In the genomic region with DNA sequence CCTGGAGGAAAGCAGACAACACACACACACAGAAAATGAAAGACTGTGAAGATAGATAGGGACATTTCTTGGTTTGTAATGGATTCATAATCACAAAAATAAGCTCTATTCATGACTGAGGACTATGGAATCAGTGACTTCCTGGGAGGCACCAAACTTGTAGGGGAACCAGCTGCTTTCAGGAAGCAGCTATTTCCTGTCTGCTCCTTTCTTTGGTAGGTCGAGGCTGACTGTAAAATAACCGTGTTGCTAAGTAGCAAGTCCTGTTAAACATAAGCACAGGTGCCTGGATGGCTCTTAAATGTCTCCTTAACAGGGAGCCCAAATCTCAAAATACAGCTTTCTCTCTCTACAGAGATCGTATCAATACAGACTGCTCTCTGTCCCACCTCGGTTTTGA, we compare ENCODE assay signal across 24 mouse cellular contexts. TPM values are rescaled to one million over a fixed set of nuclear protein-coding genes. Genes with fewer than 3 reads are reported as not detected.
DNase-seq lines count a peak whose midpoint lies in the region; ATAC-seq and TF ChIP-seq lines count a peak whose summit lies in the region.
"Had no signal": no experiment of that assay in that cellular context is flagged by ENCODE, and none has a peak within 500 bp of the region (broad histone marks: within the 10 kb centered on the region; RNA-seq: fewer than 3 reads in every experiment).

No protein-coding gene starts in this region.

- no peak for ATAC-seq in forebrain, embryonic 12.5 days (ENCODE audit: low FRiP score)
- ATAC-seq in forebrain, embryonic 11.5 days (replicated peaks; ENCODE audit: low FRiP score) = no peak
- no peak for ATAC-seq in midbrain, embryonic 14.5 days (ENCODE audit: low FRiP score, low TSS enrichment)
- ATAC-seq in midbrain, embryonic 16.5 days = no peak
- no peak for ATAC-seq in frontal cortex, adult (ENCODE audit: low TSS enrichment)
- ATAC-seq: hindbrain, embryonic 16.5 days; liver, postnatal 0 days had no signal

- peaks cover 45% of the 10 kb centered on the region for H3K4me1 ChIP-seq in forebrain, embryonic 12.5 days
- H3K4me1 ChIP-seq in forebrain, embryonic 11.5 days (replicated peaks; ENCODE audit: control insufficient read depth, insufficient read depth, low read length) = peaks cover 19% of the 10 kb centered on the region; the same call in 1 of the 2 replicates
- peaks cover 50% of the 10 kb centered on the region for H3K4me1 ChIP-seq in midbrain, embryonic 10.5 days
- H3K4me1 ChIP-seq in midbrain, embryonic 14.5 days (ENCODE audit: control insufficient read depth, insufficient read depth, low read length) = peaks cover 3% of the 10 kb centered on the region; the same call in 1 of the 2 replicates
- H3K4me1 ChIP-seq in CH12.LX (ENCODE audit: control insufficient read depth in 1 of 2, insufficient read depth in 2 of 2) = peaks cover 3 to 20% of the 10 kb centered on the region in 2 experiments
- H3K4me1 ChIP-seq in midbrain, embryonic 16.5 days (ENCODE audit: control insufficient read depth, insufficient read depth, low read length) = peaks cover 3% of the 10 kb centered on the region; the same call in 1 of the 2 replicates

- peaks cover 4% of the 10 kb centered on the region for H3K79me2 ChIP-seq in CH12.LX (replicated peaks; ENCODE audit: control insufficient read depth, extremely low read depth, insufficient read depth, poor library complexity, severe bottlenecking)

- no peaks in the 10 kb centered on the region for H3K9me3 ChIP-seq in forebrain, embryonic 12.5 days
- H3K9me3 ChIP-seq in forebrain, embryonic 11.5 days (ENCODE audit: control insufficient read depth, low read length) = no peaks in the 10 kb centered on the region
- H3K9me3 ChIP-seq in midbrain, embryonic 10.5 days (replicated peaks) = no peaks in the 10 kb centered on the region
- H3K9me3 ChIP-seq in midbrain, embryonic 14.5 days (ENCODE audit: control insufficient read depth, low read length) = no peaks in the 10 kb centered on the region
- H3K9me3 ChIP-seq in CH12.LX (replicated peaks; ENCODE audit: low read length) = no peaks in the 10 kb centered on the region
- H3K9me3 ChIP-seq in midbrain, embryonic 16.5 days (replicated peaks; ENCODE audit: control insufficient read depth, low read length, poor library complexity, severe bottlenecking) = no peaks in the 10 kb centered on the region
- H3K9me3 ChIP-seq: G1E; heart, embryonic 15.5 days; kidney, embryonic 15.5 days; midbrain, embryonic 12.5 days; neural tube, embryonic 13.5 days; stomach, embryonic 15.5 days had no signal

- H3K9ac ChIP-seq in forebrain, embryonic 12.5 days = no peak overlapping the region
- no peak overlapping the region for H3K9ac ChIP-seq in forebrain, embryonic 11.5 days (ENCODE audit: low read length)
- H3K9ac ChIP-seq in midbrain, embryonic 14.5 days (replicated peaks; ENCODE audit: low read length) = no peak overlapping the region
- H3K9ac ChIP-seq in CH12.LX (ENCODE audit: insufficient read depth, low read depth) = no peak overlapping the region
- H3K9ac ChIP-seq in midbrain, embryonic 16.5 days (ENCODE audit: low read depth, low read length) = no peak overlapping the region
- H3K9ac ChIP-seq: heart, embryonic 15.5 days; kidney, embryonic 15.5 days; liver, postnatal 0 days; midbrain, embryonic 12.5 days; neural tube, embryonic 13.5 days; stomach, embryonic 15.5 days had no signal

- no peak for TF ChIP-seq POLR2A in CH12.LX (IDR thresholded peaks at IDR 0.05; ENCODE audit: low read depth, low read length)

- no peak for TF ChIP-seq EP300 in CH12.LX (IDR thresholded peaks at IDR 0.05; ENCODE audit: low read length)

- in situ Hi-C loops in CH12.LX (cut with MboI; ENCODE audit: low pct_ligation_motif_present, low pct_unique_long_range_greater_than_20kb, low sequenced_read_pairs) = no loop called here

- no peaks in the 10 kb centered on the region for H3K27me3 ChIP-seq in forebrain, embryonic 12.5 days
- no peaks in the 10 kb centered on the region for H3K27me3 ChIP-seq in forebrain, embryonic 11.5 days (ENCODE audit: control insufficient read depth, insufficient read depth, low read length)
- H3K27me3 ChIP-seq in midbrain, embryonic 10.5 days (ENCODE audit: low read depth, poor library complexity, severe bottlenecking) = no peaks in the 10 kb centered on the region
- H3K27me3 ChIP-seq in midbrain, embryonic 14.5 days (ENCODE audit: control insufficient read depth, insufficient read depth, low read length) = no peaks in the 10 kb centered on the region
- no peaks in the 10 kb centered on the region for H3K27me3 ChIP-seq in CH12.LX (replicated peaks)
- no peaks in the 10 kb centered on the region for H3K27me3 ChIP-seq in midbrain, embryonic 16.5 days (ENCODE audit: control insufficient read depth, insufficient read depth, low read depth, low read length)
- H3K27me3 ChIP-seq: heart, embryonic 15.5 days; kidney, embryonic 15.5 days; midbrain, embryonic 12.5 days; neural tube, embryonic 13.5 days; stomach, embryonic 15.5 days had no signal

- no peak for DNase-seq in forebrain, embryonic 11.5 days (ENCODE audit: low spot score)
- DNase-seq in midbrain, embryonic 10.5 days (ENCODE audit: low spot score) = no peak
- no peak for DNase-seq in midbrain, embryonic 14.5 days
- no peak for DNase-seq in CH12.LX (ENCODE audit: extremely low read depth)
- DNase-seq in kidney, adult 11 months = no peak
- DNase-seq: adrenal gland, adult 8-10 months; cerebellum, adult 9-10 months; embryo, embryonic 11 days; liver, postnatal 0 days; right cerebral cortex, adult 18-20 months; spleen, adult 18-20 months had no signal

- H3K4me3 ChIP-seq in forebrain, embryonic 12.5 days (replicated peaks) = no peak overlapping the region
- no peak overlapping the region for H3K4me3 ChIP-seq in forebrain, embryonic 11.5 days (ENCODE audit: low read depth, low read length)
- H3K4me3 ChIP-seq in midbrain, embryonic 10.5 days = no peak overlapping the region
- H3K4me3 ChIP-seq in midbrain, embryonic 14.5 days (replicated peaks; ENCODE audit: low read depth, low read length) = no peak overlapping the region
- H3K4me3 ChIP-seq in CH12.LX (replicated peaks in 1 of 3; ENCODE audit: low read depth in 2 of 3, low read length in 2 of 3, poor library complexity in 1 of 3) = no peak overlapping the region
- no peak overlapping the region for H3K4me3 ChIP-seq in midbrain, embryonic 16.5 days (ENCODE audit: low read depth, low read length)
- H3K4me3 ChIP-seq: heart, embryonic 15.5 days; kidney, embryonic 15.5 days; midbrain, embryonic 12.5 days; neural tube, embryonic 13.5 days; stomach, embryonic 15.5 days had no signal

- 85% methylated on average over 4 of the region's 4 CpGs for WGBS in forebrain, embryonic 12.5 days
- WGBS in forebrain, embryonic 11.5 days = 89% methylated on average over 4 of the region's 4 CpGs
- 86% methylated on average over 4 of the region's 4 CpGs for WGBS in midbrain, embryonic 10.5 days
- 88% methylated on average over 4 of the region's 4 CpGs for WGBS in midbrain, embryonic 14.5 days
- 84% methylated on average over 4 of the region's 4 CpGs for WGBS in midbrain, embryonic 16.5 days

- H3K36me3 ChIP-seq in forebrain, embryonic 12.5 days (replicated peaks) = peaks cover 30% of the 10 kb centered on the region
- no peaks in the 10 kb centered on the region for H3K36me3 ChIP-seq in forebrain, embryonic 11.5 days (ENCODE audit: control insufficient read depth, insufficient read depth, low read length)
- peaks cover 21% of the 10 kb centered on the region; the same call in 1 of the 2 replicates for H3K36me3 ChIP-seq in midbrain, embryonic 10.5 days
- peaks cover 31% of the 10 kb centered on the region for H3K36me3 ChIP-seq in midbrain, embryonic 14.5 days (ENCODE audit: control insufficient read depth, insufficient read depth, low read length)
- peaks cover 64 to 89% of the 10 kb centered on the region in 2 experiments for H3K36me3 ChIP-seq in CH12.LX (replicated peaks in 1 of 2; ENCODE audit: control insufficient read depth in 1 of 2, insufficient read depth in 1 of 2, low read length in 1 of 2)
- H3K36me3 ChIP-seq in midbrain, embryonic 16.5 days (ENCODE audit: control insufficient read depth, insufficient read depth, low read length) = no peaks in the 10 kb centered on the region
- H3K36me3 ChIP-seq: G1E; heart, embryonic 15.5 days; stomach, embryonic 15.5 days had no signal

- no peak for TF ChIP-seq CTCF in CH12.LX (conservative IDR thresholded peaks at IDR 0.05 in 1 of 2, IDR thresholded peaks at IDR 0.05 in 1 of 2; ENCODE audit: low read depth in 2 of 2, low read length in 2 of 2)

- H3K4me2 ChIP-seq in forebrain, embryonic 12.5 days = no peak overlapping the region
- H3K4me2 ChIP-seq in forebrain, embryonic 11.5 days (ENCODE audit: low read depth, low read length, severe bottlenecking) = no peak overlapping the region
- H3K4me2 ChIP-seq in midbrain, embryonic 14.5 days (ENCODE audit: low read length) = no peak overlapping the region
- H3K4me2 ChIP-seq in CH12.LX (ENCODE audit: insufficient read depth, low read depth, poor library complexity, severe bottlenecking) = no peak overlapping the region
- no peak overlapping the region for H3K4me2 ChIP-seq in midbrain, embryonic 16.5 days (ENCODE audit: low read length)
- H3K4me2 ChIP-seq: heart, embryonic 15.5 days; kidney, embryonic 15.5 days; midbrain, embryonic 12.5 days; neural tube, embryonic 13.5 days; stomach, embryonic 15.5 days had no signal

- TF ChIP-seq RAD21 in CH12.LX (IDR thresholded peaks at IDR 0.05; ENCODE audit: low read depth, low read length) = no peak

- dilution Hi-C loops in CH12.LX (cut with MboI; ENCODE audit: extremely low pct_ligation_motif_present, extremely low pct_unique_long_range_greater_than_20kb, low sequenced_read_pairs) = no loop called here

- 0 out of 2 replicates have a peak overlapping the region, but pooled peaks have one; percentile 70 for H3K27ac ChIP-seq in forebrain, embryonic 12.5 days
- no peak overlapping the region; the same call in 1 of the 2 replicates for H3K27ac ChIP-seq in forebrain, embryonic 11.5 days (ENCODE audit: low read depth, low read length)
- H3K27ac ChIP-seq in midbrain, embryonic 10.5 days (replicated peaks) = 0 out of 2 replicates have a peak overlapping the region, but pooled peaks have one; percentile 39
- no peak overlapping the region for H3K27ac ChIP-seq in midbrain, embryonic 14.5 days (replicated peaks; ENCODE audit: low read depth, low read length)
- 0 out of 2 replicates have a peak overlapping the region, but pooled peaks have one; percentile 15 for H3K27ac ChIP-seq in CH12.LX (ENCODE audit: insufficient read depth, low read depth)
- 0 out of 2 replicates have a peak overlapping the region, but pooled peaks have one; percentile 14 for H3K27ac ChIP-seq in midbrain, embryonic 16.5 days (ENCODE audit: low read length)
- H3K27ac ChIP-seq: kidney, embryonic 15.5 days; stomach, embryonic 15.5 days had no signal

RNA-seq across cellular contexts. Expression of gene Tigit, which starts 39.1 kb away (rescaled TPM):
- not detected in 2 replicates for polyA plus RNA-seq in forebrain, embryonic 12.5 days (2016; fragmentation: Nextera tagmentation; extraction: Ambion mirVana)
- polyA plus RNA-seq in forebrain, embryonic 11.5 days (2014; fragmentation: Nextera tagmentation; extraction: Ambion mirVana) = not detected in 2 replicates
- not detected in 2 replicates for polyA plus RNA-seq in midbrain, embryonic 10.5 days (2016; fragmentation: Nextera tagmentation; extraction: Ambion mirVana)
- not detected in 2 replicates for polyA plus RNA-seq in midbrain, embryonic 14.5 days (2014; fragmentation: Nextera tagmentation; extraction: Ambion mirVana)
- total RNA-seq in CH12.LX (2012; rRNA removed) = 59.3 and 67.2 TPM in 2 replicates
- 13.6 and 17.5 TPM in 2 replicates for total RNA-seq in CH12.LX (2014; rRNA removed)
- 54.5 and 55.4 TPM in 2 replicates for polyA plus RNA-seq in CH12.LX (2012; ENCODE audit: insufficient read length, low read depth)
- polyA plus RNA-seq in midbrain, embryonic 16.5 days (2015; fragmentation: Nextera tagmentation; extraction: Ambion mirVana) = not detected in 2 replicates
- total RNA-seq: G1E; granulocyte monocyte progenitor cell, adult 5-6 weeks; layer of hippocampus, adult 8-10 months had no signal
- polyA plus RNA-seq: G1E; heart, embryonic 15.5 days; hindbrain, embryonic 16.5 days; kidney, embryonic 15.5 days; limb, embryonic 14.5 days; neural tube, embryonic 13.5 days; stomach, embryonic 15.5 days had no signal

Comparison
In these comparisons a context has a peak if more than half of its experiments do, and no peak if none do; other contexts are left out.
1. H3K27ac ChIP-seq: peak in forebrain, embryonic 12.5 days (single experiment), midbrain, embryonic 10.5 days (single experiment), CH12.LX (single experiment) and midbrain, embryonic 16.5 days (single experiment); none in forebrain, embryonic 11.5 days (single experiment) and midbrain, embryonic 14.5 days (single experiment).
2. RNA of gene Tigit, which starts 39.1 kb away (polyA plus RNA-seq): 54.5 to 55.4 TPM in CH12.LX; not detected in midbrain, embryonic 16.5 days, not detected in midbrain, embryonic 14.5 days, not detected in forebrain, embryonic 12.5 days, not detected in forebrain, embryonic 11.5 days and not detected in midbrain, embryonic 10.5 days; every median in the first group is over 10 times any median in the second.